Mouse (Mus musculus): ENCODE results near the gene Trim3.

The Trim3 gene

GRCm38 (mm10) chr7:105557671-105558070 is 75.7 kb downstream of the Trim3 start:
- no peak for DNase-seq (ENCODE audit: low read depth, low spot score)

- DNase-seq (ENCODE audit: low read depth, low spot score), result no peak
Measured at GRCm38 (mm10) chr7:105556406-105556805, 77.0 kb downstream of the Trim3 start.

DNA sequence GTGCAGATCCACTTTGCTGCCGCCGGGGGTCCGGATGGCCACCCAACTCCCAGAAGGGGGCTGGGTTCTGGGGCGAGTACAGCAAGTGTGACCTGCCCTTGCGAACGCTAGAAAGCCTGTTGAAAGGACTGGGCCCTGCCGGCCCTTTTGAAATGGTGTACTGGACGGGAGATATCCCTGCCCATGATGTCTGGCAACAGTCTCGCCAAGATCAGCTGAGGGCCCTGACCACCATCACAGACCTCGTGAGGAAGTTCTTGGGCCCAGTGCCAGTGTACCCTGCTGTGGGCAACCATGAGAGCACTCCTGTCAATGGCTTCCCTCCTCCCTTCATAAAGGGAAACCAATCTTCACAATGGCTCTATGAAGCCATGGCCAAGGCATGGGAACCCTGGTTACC is 77.8 kb downstream of the Trim3 start:
- DNase-seq (ENCODE audit: low read depth, low spot score), result no peak
